Mouse (Mus musculus) frontal cortex, postnatal 36 days (tissue): Measurements from ENCODE around the gene Kcnq2.

ENCODE experiments used
- DNase-seq, 2 experiments: peaks; one replicate each; pipeline ENCODE4 v3.0.0; 2022; ENCODE audit warnings: low spot score in 2 of 2

Gene Kcnq2

DNA sequence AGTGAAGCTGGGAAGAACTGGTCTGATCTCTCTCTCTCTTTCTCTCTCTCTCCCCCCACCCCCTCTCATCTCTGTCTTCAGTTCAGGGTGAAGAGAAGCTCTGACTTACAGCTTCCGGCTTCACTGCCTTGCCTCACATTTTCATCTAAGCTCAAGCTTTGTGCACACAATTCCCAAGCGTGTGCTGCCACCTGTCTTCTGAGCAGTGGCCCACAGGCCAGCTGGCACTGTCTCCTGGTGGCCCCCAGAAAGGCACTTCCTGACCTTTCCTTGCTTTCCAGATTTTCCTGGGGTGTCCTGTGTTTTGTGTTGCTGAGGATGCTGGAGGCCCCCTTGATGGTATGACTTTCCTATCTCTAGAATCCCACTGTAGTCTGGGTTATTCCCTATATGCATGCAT is 31.0 kb downstream of the Kcnq2 start:
- no peak for DNase-seq

DNA sequence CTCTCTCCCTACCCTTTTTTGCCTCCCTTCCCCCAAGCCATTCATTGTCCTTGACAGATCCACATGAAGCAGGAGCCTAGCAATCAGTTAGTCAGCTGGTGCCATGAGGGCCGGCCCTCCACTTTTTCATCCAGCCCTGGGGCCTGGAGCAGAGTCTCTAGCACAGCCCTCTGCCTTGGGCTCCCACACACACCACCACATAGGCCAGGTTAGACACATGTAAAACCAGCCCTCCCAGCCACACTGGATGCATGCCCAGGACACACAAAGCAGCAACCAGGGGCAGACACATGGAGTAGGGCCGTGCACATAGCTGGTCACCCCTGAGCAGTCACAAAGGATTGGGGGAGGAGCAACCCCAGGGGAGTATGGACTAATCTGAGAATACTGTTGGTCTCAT is 32.9 kb downstream of the Kcnq2 start:
- no peak for DNase-seq

DNA sequence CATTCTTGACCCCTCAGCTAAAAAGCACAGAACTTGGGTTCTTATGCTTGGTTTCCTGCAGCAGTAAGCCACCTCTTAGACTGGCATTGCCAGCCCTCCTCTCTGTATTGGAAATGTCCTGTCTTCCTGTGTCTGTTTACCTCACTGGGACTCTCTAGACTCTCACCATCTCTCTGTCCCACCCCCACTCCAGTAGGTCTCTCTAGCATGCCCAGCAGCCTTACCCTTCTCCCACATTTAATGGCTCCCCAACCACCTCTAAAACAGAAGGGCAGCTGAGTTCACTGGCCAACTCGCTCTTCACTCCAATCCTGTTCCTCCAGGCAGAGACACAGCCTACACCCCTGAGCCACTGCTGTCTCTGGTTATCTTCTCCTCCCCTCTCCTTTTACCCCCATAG is 33.5 kb downstream of the Kcnq2 start:
- DNase-seq, result no peak

DNA sequence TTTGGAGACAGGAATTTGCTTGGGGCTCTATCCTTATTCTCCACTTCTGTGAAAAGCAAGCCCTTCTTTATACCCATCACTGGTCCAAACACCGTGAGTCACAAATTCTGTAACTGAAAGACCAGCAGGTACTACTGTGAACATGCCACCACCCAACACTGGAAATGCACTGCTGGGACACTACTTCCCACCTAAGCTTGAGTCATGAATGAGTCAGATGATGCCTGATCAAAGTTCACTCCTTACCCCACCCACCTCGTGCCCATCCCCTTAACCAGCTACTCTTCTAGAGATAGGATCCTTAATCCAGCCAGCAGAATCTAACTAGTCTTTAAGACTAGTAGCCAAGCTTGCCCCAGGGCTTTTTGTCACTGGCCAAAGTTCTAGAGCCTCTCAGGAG is 35.0 kb downstream of the Kcnq2 start:
- DNase-seq, result no peak

DNA sequence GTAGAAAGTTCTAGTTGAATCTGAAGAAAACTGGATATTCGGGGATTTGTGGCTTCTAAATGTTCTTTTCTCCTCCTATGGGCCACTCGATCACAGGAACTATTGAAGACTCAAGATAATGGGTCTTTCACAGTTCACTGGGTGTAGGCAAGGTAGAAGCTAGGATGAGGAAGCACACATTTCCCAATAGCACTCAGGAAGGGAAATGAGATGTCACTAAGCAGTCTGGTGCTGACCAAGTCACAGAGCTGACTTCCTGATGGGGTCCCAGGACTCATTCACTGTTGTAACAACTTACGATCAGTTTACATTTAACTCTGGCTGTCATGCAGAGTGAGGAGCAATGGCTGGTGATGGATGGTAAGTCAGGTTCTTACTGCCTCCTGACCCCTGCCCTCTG is 45.0 kb downstream of the Kcnq2 start:
- DNase-seq, result no peak

DNA sequence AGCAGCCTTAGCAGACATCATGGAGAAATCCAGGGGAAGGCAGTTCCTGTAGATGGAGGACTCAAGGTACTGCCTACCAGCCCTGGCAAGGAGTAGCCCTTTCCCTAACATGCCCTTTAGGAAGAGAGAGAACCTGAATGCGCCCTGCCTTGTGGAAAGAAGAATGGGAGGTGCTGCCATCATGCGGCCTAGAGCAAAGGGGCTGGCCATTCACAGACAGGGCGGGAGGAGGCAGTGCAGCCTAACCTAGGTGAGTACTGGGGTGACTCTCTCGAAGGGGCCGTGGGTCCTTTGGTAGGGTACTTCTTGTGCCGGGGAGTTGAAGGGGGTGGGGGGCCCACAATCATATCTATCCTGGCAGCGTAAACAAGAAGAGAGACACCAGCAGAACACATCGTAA is 50.1 kb downstream of the Kcnq2 start:
- DNase-seq, result no peak

DNA sequence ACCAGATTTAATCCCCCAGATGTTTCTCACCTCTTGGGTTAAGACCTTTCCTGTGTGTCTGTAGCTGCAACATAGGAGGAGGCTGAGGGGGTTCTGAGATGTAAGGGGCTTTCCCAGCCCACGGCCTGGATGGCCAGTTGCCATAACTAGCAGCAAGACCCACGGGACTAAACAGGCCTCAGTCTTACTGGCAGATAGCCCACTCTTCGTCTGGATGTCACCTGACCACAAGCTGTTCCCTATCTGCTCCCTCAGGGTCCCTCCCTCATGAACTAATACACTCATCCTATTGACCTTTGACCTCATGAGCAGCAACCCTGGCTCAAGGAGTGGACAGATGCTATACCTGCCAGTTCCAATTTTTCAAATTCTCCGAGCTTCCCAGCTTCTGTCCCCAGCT is 51.2 kb downstream of the Kcnq2 start:
- DNase-seq, result no peak

DNA sequence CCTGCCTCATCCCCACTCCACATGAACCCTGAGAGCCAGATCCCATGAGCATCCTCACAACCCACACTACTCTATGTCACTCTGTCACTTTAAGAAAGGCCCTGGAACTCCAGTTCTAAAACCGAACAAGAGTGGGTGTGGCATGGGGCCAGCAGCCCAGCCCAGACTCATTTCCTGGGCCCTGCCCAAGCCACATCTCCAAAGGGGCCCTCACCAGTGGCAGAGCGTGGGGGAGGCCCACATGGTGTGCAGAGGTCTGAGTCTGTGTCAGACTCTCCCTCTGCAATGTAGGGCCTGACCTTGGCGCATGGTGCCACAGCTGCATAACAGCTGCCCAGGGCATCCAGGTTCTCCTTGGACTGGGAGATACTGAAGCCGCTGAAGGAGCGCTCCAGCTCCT is 54.2 kb downstream of the Kcnq2 start:
- peak; percentile 71 to 75 for DNase-seq

DNA sequence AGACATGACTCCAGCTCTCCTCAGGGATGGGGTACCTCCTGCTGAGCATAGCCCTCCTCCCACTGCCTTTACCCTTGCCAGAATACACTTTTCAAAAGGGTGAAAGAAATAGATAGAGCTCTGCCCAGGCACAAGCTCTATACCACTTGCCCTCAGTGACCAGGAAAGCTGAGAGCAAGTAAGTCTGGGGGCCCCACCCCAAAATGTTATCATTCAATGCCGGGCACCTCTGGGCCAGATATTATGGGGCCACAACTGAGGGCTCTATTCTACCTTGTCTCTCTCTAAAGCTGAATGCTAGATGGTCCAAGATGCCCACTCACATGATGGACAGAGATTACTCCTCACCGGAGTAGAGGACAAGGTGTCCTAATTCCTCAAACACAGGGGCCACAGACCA is 55.6 kb downstream of the Kcnq2 start:
- DNase-seq, result no peak

DNA sequence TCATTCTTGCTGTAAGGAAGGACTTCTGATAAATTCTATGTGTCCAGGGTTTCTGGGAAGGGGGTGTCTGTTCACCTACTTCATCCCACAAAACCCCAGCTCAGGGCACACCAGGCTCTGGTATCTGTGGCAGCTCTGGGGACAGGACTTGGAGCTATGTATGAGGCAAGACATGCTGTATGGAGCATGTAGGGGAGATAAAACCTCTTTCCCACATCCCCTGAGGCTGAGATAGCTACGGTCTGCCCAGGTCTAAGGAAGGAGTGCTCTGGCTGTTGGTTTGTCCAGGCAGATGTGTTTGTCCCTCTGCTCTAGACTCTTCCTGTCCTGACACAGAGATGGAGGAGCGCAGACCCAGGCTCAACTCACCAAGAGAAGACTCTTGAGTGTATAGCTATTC is 56.2 kb downstream of the Kcnq2 start:
- no peak for DNase-seq

DNA sequence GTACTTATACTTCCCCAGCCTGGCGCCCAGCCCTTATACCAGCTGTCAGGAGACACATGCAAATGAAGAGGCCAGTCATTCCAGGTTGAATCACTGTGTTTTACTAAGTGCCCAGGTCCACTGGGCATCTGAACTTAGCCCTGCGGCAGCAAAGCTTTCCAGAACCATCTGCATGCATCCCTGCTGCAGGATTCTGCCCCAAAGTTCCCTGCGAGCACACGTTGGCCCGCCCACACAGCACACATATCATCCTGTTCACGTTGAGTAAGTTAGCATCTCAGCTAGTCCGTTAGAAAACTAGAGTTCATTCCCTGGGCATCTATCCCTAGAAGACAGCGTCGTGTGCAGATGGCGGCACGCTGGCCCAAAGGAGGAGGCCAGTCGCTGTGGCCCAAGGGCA is 59.6 kb downstream of the Kcnq2 start:
- no peak for DNase-seq

DNA sequence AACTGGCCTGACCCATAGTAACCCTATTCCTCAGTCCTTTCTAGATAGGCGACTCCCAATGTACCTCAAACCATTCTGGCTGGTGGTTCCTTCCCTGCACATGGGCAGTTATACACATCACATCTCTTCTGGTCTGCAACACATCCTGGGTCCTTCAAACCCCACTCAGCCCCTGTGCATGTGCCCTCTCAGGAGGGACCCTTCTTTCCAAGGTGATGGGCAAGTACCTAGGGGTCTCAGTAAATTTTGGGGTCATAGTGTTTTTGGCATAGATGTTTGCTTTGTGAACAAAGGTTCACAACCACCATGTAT is 62.7 kb downstream of the Kcnq2 start:
- no peak for DNase-seq

DNA sequence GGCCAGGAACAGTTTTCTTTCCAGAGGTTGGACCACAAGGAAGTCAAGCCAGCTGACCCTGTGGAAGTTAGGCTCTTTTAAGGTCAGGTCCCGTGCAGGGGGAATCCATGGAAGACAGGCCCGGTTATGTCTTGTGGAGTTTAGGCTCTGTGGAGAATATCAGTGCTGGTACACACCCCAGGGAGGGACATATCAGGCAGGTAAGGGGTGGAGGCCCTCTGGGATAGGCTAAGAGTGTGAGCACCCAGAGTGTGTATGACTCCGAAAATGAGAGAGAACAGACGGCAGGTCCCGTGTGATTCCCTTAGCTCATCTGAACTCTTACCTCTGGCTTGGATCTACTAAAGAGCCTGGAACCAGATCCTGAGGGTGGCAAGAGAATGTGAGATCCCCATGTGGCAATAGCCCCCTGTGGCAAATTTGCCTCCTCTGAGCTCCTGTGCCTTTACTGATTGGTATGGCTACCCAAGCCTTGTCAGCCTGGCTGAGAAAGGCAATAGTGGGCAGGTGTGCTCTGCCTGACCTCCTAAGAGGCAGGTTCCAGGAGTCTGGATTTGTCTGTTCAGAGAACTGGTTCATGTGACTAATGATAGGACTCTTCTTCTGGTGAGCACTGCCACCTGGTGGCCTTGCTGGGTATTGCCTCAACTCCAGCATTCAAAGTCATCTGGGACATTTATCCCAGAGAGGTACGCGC is 63.2 kb downstream of the Kcnq2 start:
- peak; percentile 90 to 94 for DNase-seq

DNA sequence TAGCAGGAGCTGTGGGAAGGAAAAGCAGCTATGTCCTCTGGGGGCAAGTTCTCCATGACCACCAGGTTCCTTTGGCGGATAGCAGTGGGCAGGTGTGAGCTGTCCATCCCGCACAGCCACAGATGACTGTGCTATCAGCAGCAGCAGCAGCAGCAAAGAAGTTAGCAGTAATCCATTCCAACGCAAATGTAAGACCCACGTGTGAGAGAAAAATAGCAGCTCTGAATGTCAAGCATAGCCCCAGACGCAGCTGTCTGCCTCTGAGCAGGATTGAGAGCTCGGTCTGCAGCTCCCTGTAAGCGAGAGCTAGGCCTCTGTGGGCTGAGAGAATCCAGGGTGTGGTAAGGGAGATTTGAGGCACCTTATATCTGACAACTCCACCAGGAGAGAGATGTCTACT is 65.0 kb downstream of the Kcnq2 start:
- DNase-seq, result peak; percentile 74 to 88

DNA sequence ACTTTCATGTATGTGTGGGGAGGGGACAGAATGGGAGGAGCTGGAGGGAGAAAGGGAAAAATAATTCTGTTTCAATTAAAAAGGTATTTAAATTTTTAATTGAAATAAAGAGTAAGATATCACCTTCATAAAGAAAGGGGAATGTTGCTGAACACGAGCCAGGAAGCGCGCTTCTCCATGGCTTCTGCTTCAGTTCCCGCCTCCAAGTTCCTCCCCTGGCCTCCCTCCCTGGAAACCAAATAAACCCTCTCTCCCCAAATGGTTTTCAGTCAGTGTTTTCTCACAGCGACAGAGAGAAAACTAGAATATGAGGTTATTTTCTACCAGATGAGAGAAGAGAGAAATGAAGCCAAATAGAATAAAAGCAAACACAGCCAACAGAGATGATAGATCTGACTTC is 66.6 kb downstream of the Kcnq2 start:
- DNase-seq, result peak in 1 of 2 experiments; percentile 53

DNA sequence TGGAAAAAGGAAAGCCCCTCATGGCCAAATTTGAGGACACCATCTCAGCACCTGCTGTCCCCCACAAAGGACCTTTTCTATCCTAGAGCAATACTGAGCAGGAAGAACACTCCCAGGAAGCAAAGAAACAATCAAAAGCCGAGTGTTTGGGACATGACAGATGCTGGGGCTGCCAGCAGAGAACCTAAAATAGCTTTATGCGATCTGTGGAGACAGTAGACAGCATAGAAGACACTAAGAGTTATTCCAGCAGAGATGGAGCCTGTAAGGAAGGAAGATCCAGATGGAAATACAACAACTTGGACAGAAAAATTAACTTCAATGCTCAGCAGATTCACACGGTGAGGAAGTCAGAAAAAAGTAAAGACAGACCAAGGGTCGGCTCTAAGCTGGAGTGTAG is 69.3 kb downstream of the Kcnq2 start:
- no peak for DNase-seq

DNA sequence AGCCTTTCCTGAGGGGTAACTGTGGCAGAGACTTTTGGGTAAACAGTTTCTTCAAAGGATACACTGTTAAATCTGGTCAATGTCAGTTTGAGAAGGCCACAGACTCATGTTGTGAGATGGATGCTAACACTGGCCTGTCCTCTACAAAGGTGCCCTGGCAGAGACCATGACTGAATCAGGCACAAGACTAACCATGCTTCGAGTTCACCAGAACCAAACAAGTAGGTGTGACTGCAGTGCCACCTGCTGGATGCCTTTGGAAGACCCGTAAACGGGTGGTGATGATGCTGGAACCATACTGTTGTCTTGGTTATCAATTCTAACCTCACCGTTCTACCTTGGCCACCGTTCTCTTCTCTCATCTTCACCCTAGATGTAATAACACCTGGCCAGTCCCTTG is 75.0 kb downstream of the Kcnq2 start:
- peak; percentile 81 to 91 for DNase-seq

DNA sequence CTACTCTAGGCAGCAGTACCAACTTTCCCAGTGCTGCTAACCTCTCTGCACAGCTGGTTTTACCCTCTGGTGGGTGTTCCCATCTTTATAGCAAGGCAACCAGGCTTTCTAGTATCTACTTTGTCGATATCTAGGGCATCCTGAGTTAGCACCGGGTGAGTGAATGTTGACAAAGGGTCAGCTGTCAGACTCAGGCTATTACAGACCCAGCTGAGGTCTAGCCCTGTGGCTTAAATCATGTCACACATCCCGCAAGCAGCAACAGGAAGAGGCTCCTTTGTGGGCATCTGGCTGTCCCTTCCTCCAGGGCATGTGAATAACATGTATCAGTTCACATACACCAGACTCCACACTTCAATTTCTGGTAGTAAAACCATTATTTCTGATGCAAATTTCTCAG is 76.9 kb downstream of the Kcnq2 start:
- DNase-seq, result no peak

DNA sequence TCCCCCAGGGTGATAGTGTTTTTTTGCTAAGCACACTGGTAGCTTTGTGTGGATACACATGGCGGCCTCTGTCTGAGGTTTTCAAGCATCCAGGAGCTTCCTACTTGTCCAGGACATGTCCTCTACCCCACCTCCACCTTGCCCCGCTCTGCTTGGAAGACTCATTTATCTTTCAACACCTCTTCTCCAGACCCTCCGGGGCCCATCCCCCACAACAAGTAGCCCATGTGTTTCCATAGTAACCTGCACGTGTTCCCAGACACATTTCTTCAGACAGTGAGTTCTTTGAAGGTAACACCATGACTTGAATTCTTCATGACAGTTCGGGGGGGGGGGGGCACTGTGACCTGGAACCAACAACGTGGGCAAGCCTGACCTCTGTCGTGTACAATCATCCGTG is 77.8 kb downstream of the Kcnq2 start:
- DNase-seq, result no peak

DNA sequence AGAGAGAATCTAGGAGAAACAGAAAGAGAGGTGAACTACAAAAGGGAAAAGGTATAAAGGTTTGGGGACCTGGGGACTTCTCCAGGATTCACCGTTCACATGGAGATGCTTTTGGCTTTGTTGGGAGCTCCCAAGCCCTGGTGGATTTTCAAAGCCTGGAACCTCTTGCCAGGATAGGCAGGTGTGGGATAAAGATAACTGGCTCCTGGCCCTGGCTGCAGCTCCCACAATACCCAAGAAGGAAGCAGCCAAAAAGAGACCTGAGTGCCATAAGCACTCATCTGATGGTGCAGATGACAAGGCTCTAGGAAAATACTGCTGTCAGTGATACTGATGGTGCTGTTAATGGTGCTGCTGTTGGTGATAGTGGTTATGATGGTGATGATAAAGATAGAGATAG is 82.9 kb downstream of the Kcnq2 start:
- DNase-seq, result no peak

DNA sequence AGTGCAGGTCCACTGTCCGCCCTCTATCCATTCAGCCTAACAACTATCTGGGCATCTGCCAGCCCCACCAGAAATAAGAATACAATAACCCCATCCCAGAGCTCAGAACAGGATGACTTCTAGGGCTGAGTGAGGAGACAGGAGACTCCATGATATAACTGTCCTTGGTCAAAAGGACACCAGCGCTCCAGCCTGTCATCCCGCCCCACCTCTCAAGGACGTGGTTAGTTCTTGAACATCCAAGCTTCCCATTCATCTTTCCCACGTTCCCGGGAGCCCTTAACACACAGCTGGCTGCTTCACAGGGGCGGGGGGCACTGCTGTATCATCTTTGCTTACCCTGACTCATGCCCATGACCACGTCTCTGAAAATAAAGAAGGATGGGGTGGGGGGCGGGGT is 86.1 kb downstream of the Kcnq2 start:
- no peak for DNase-seq

DNA sequence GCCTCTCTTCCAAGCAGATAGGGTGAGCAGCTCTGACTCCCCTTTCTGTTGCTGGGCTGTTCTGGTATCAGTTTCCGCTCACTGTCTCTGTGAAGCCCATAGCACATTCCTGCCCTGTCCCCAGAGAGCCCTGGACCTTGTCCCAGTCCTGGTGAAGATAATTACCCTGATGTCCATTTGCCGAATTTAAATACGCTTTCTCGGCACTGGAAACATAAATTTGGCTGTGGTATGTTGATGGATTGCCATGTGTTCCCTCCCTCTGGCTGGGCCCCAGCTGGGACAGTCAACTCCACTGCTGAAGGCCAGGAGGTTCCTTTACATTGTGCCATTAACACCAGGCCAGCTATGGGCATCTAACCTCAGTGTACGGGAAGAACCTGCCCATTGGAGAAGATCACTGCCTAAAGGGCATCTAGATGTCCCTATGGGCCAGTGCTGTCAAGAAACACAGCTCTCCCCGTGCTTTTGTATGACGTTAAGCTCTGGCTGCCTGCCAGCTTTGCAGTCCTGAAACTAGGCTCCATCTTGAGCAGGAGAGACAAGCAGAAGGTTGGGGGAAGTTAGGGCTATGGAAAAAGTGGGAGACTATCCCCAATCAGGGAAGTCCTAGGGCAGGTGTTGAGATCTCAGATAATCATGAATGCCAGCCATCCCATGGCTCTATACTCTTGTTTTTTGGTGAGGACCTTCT is 86.7 kb downstream of the Kcnq2 start:
- no peak for DNase-seq

DNA sequence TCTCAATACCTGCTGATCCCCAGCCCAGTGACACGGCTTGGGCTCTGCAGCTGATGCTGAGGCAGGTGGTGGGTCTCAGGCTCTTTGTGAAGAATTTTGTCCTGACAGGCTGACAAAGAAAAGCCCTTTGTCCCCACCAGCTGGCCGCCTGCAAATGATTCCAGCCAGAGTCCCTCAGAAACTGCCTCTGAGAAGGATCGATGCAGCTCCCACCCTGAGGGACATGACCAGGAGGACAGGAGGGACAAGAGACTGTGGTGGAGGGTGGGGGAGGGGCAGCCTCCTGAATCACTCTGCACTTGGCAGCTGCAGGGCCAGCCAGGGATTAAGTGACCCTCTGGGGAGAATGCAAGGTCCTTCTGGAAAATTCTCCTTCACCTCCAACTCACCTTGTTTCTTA is 91.1 kb downstream of the Kcnq2 start:
- no peak for DNase-seq

DNA sequence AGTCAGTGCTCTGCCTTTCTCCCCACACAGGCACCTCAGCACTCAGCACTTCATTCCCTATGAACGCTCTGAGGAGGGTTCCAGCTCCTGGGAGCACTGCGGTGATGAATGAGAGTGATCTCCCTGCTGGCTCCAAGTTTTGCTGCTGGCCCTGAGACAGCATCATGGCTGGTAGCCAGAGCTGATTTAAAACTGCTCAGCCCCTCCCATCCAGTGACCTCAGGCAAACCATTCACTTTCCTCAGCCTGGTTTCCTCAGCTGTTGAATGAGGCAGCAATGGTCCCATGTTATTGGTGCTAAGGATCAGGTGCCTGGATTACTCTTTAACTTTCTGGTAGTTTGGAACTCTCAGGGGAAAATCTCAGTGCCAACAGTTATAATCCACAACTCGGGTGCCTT is 91.7 kb downstream of the Kcnq2 start, which contains the start of gene Chrna4:
TSS of gene Chrna4 (minus strand) at position 110 of the 400 bp plus-strand sequence.
- no peak for DNase-seq
